Comparison of ENCODE assay signal across 20 mouse cellular contexts in genomic region chr14:87091108-87091507, GRCm38 (mm10).
"Had no signal": no experiment of that assay in that cellular context is flagged by ENCODE, and none has a peak within 500 bp of the region (broad histone marks: within the 10 kb centered on the region; RNA-seq: fewer than 3 reads in every experiment).

No protein-coding gene starts in this region.

- DNase-seq: lung, adult 18-20 months; lung, embryonic 14.5 days; lung, postnatal 10 days; lung, postnatal 4 days; midbrain, embryonic 14.5 days; retina, postnatal 1 day; right cerebral cortex, adult 18-20 months; right cerebral cortex, postnatal 25 days; right cerebral cortex, postnatal 4 days; spleen, adult 18-20 months; thymus, adult 18-20 months; thymus, postnatal 14 days; thymus, postnatal 36 days had no signal

- ATAC-seq: midbrain, embryonic 16.5 days had no signal

- H3K4me3 ChIP-seq: midbrain, embryonic 10.5 days; midbrain, embryonic 12.5 days; myocyte; neural tube, embryonic 13.5 days; neural tube, embryonic 15.5 days had no signal

- H3K27ac ChIP-seq: midbrain, embryonic 10.5 days; midbrain, embryonic 12.5 days; neural tube, embryonic 13.5 days; neural tube, embryonic 15.5 days had no signal

- H3K27me3 ChIP-seq: megakaryocyte, embryonic 14.5 days; midbrain, embryonic 12.5 days; neural tube, embryonic 13.5 days; neural tube, embryonic 15.5 days had no signal

- H3K4me1 ChIP-seq: midbrain, embryonic 10.5 days; midbrain, embryonic 12.5 days; neural tube, embryonic 13.5 days; neural tube, embryonic 15.5 days had no signal
